Mouse (Mus musculus) heart, postnatal 10 days (tissue): Measurements from ENCODE around the gene Cass4. TPM values are rescaled to one million over a fixed set of nuclear protein-coding genes. Genes with fewer than 3 reads are reported as not detected.

Experiments used
- DNase-seq, 2 experiments: peaks; one replicate each; pipeline ENCODE4 v3.0.0; 2021
- intact Hi-C: fragments of 180-260 bp; cut with DNase I; formaldehyde crosslinking; loops from one replicate; pipeline ENCODE4 v1.15.1; 2025
- total RNA-seq, 2 experiments: library from RNA; stranded (reverse); gene quantifications; 2 replicates each; pipeline ENCODE4 v1.2.3; 2021

Gene Cass4
- total RNA-seq, 2 experiments from 2014 or later: 0.22 to 0.25 TPM

- intact Hi-C loops: no loop called here
- DNase-seq: no peak
These were observed 43.9 kb downstream of the Cass4 start for GRCm38 (mm10) chr2:172437371-172437952.

- intact Hi-C loops: loop anchor here (5.0 kb wide), 1 partner anchor 68 kb away; the partner anchor contains the start of genes Aurka and Cstf1
- peak; percentile 99 to 100 for DNase-seq
These were observed 46.4 kb downstream of the Cass4 start, which contains the start of gene Rtf2 for GRCm38 (mm10) chr2:172439843-172440639. Rtf2 (plus strand) TSS chr2:172440556.

GRCm38 (mm10) chr2:172440640-172441005 lies 47.0 kb downstream of the Cass4 start:
- no peak for DNase-seq
- intact Hi-C loops: loop anchor here (5.0 kb wide), 1 partner anchor 68 kb away; the partner anchor contains the start of genes Aurka and Cstf1

GRCm38 (mm10) chr2:172441176-172441575 lies 47.6 kb downstream of the Cass4 start:
- peak in 1 of 2 experiments; percentile 8 for DNase-seq
- intact Hi-C loops: loop anchor here (5.0 kb wide), 1 partner anchor 69 kb away; the partner anchor contains the start of genes Aurka and Cstf1

GRCm38 (mm10) chr2:172445617-172446016 lies 52.0 kb downstream of the Cass4 start:
- DNase-seq: no peak
- intact Hi-C loops: loop anchor here (2.0 kb wide), 1 partner anchor 219 kb away; no protein-coding TSS in a partner anchor

GRCm38 (mm10) chr2:172447317-172447716 lies 53.7 kb downstream of the Cass4 start:
- intact Hi-C loops: loop anchor here (2.0 kb wide), 1 partner anchor 221 kb away; no protein-coding TSS in a partner anchor
- peak; percentile 26 to 41 for DNase-seq

- intact Hi-C loops: no loop called here
These were observed 54.7 kb downstream of the Cass4 start for GRCm38 (mm10) chr2:172448329-172448728.

GRCm38 (mm10) chr2:172450640-172451039 lies 57.0 kb downstream of the Cass4 start:
- intact Hi-C loops: no loop called here
- DNase-seq: no peak

More at GRCm38 (mm10) chr2:172448329-172448728, 54.7 kb downstream of the Cass4 start:
- no peak for DNase-seq

GRCm38 (mm10) chr2:172452031-172452430 lies 58.4 kb downstream of the Cass4 start:
- no peak for DNase-seq
- intact Hi-C loops: no loop called here

GRCm38 (mm10) chr2:172452458-172452857 lies 58.9 kb downstream of the Cass4 start:
- DNase-seq: no peak
- intact Hi-C loops: no loop called here

GRCm38 (mm10) chr2:172458496-172458895 lies 64.9 kb downstream of the Cass4 start, which contains the start of gene Gcnt7:
Gcnt7 (minus strand) TSS chr2:172458596.
- intact Hi-C loops: no loop called here

GRCm38 (mm10) chr2:172460647-172461046 lies 67.1 kb downstream of the Cass4 start:
- DNase-seq: no peak
- intact Hi-C loops: no loop called here

More at GRCm38 (mm10) chr2:172458496-172458895, 64.9 kb downstream of the Cass4 start, which contains the start of gene Gcnt7:
- no peak for DNase-seq

- DNase-seq: no peak
- intact Hi-C loops: no loop called here
These were observed 69.2 kb downstream of the Cass4 start for GRCm38 (mm10) chr2:172462813-172463212.

- intact Hi-C loops: no loop called here
These were observed 73.0 kb downstream of the Cass4 start for GRCm38 (mm10) chr2:172466427-172467132.

GRCm38 (mm10) chr2:172467206-172467605 lies 73.6 kb downstream of the Cass4 start:
- DNase-seq: no peak
- intact Hi-C loops: no loop called here

More at GRCm38 (mm10) chr2:172466427-172467132, 73.0 kb downstream of the Cass4 start:
- no peak for DNase-seq

- DNase-seq: peak; percentile 22 to 24
- intact Hi-C loops: no loop called here
These were observed 74.8 kb downstream of the Cass4 start for GRCm38 (mm10) chr2:172468346-172468819.

- no peak for DNase-seq
- intact Hi-C loops: loop anchor here (10.0 kb wide), 1 partner anchor 612 kb away; no protein-coding TSS in a partner anchor
These were observed 78.7 kb downstream of the Cass4 start, which contains the start of gene Fam209 for GRCm38 (mm10) chr2:172472318-172472717. Fam209 (plus strand) TSS chr2:172472520.

- peak; percentile 18 to 27 for DNase-seq
- intact Hi-C loops: loop anchor here (10.0 kb wide), 1 partner anchor 611 kb away; no protein-coding TSS in a partner anchor
These were observed 80.0 kb downstream of the Cass4 start for GRCm38 (mm10) chr2:172473591-172473990.

- intact Hi-C loops: loop anchor here (5.0 to 10.0 kb wide), 2 partner anchors 522 to 610 kb away; no protein-coding TSS in a partner anchor
These were observed 81.4 kb downstream of the Cass4 start for GRCm38 (mm10) chr2:172474970-172475369.

GRCm38 (mm10) chr2:172476707-172477260 lies 83.2 kb downstream of the Cass4 start:
- intact Hi-C loops: loop anchor here (5.0 to 10.0 kb wide), 2 partner anchors 521 to 608 kb away; no protein-coding TSS in a partner anchor
- no peak for DNase-seq

More at GRCm38 (mm10) chr2:172474970-172475369, 81.4 kb downstream of the Cass4 start:
- peak in 1 of 2 experiments; percentile 44 for DNase-seq
